Mouse (Mus musculus) G1E (cell line): ENCODE results near the gene Mtx1. TPM values are rescaled to one million over a fixed set of nuclear protein-coding genes. Genes with fewer than 3 reads are reported as not detected.
A peak's percentile ranks its signal among the peaks of the same experiment; 100 is the strongest.

Experiments
- ATAC-seq: 2 replicates; pipeline ENCODE4 v1.8.0; 2016; ENCODE audit warnings: mild to moderate bottlenecking; ENCODE audit not compliant: insufficient number of reproducible peaks, poor library complexity, low FRiP score, severe bottlenecking; ENCODE audit errors: extremely low read depth
- DNase-seq: peaks from one replicate; pipeline ENCODE4 v3.0.0; 2012; ENCODE audit warnings: low spot score
- H3K27me3 ChIP-seq: 2 replicates; pipeline ENCODE4 v1.6.1; 2012; ENCODE audit warnings: mild to moderate bottlenecking, low read length, inconsistent platforms; ENCODE audit not compliant: insufficient read depth
- H3K36me3 ChIP-seq: replicated peaks from 2 replicates; pipeline ENCODE3; 2012; ENCODE audit warnings: mild to moderate bottlenecking, inconsistent platforms
- H3K4me1 ChIP-seq: 2 replicates; pipeline ENCODE4 v1.6.1; 2012; ENCODE audit warnings: low read depth, low read length, inconsistent platforms, mixed read lengths; ENCODE audit not compliant: insufficient read depth
- H3K4me3 ChIP-seq: 2 replicates; pipeline ENCODE4 v1.5.1; 2012; ENCODE audit warnings: low read depth, mild to moderate bottlenecking, inconsistent platforms, low read length, moderate library complexity, mixed read lengths
- H3K9me3 ChIP-seq: replicated peaks from 2 replicates; pipeline ENCODE4 v1.6.1; 2012; ENCODE audit warnings: inconsistent platforms
- CTCF ChIP-seq: IDR thresholded peaks from 2 replicates; pipeline ENCODE4 v1.5.1; 2012; ENCODE audit warnings: low read depth, low read length, inconsistent platforms, mixed read lengths
- GATA1 ChIP-seq: IDR thresholded peaks from 2 replicates; pipeline ENCODE4 v1.6.1; 2012; ENCODE audit warnings: borderline replicate concordance, low read length, inconsistent platforms, mixed read lengths
- GATA2 ChIP-seq: IDR thresholded peaks from 2 replicates; pipeline ENCODE4 v1.6.1; 2012; ENCODE audit warnings: low read depth, low read length, inconsistent platforms, borderline replicate concordance
- POLR2AphosphoS5 ChIP-seq: IDR thresholded peaks from 2 replicates; pipeline ENCODE4 v1.6.1; 2012; ENCODE audit warnings: low read depth, low read length, inconsistent platforms; ENCODE audit not compliant: insufficient replicate concordance
- TAL1 ChIP-seq: conservative IDR thresholded peaks from 2 replicates; pipeline ENCODE4 v1.6.1; 2012; ENCODE audit warnings: low read depth, low read length, inconsistent platforms, mixed read lengths
- polyA plus RNA-seq: library from polyadenylated mRNA; stranded (reverse); fragments of >175 nt; gene quantifications from 2 replicates; pipeline ENCODE4 v1.2.3, GENCODE M21; 2012
- total RNA-seq, 2 experiments: library from RNA; stranded (forward) in 1 of 2; stranded (reverse) in 1 of 2; fragments of 200-1000 nt in 1 of 2; fragments of >200 nt in 1 of 2; fragmentation: Nextera tagmentation in 1 of 2; gene quantifications; 2 replicates each; pipeline ENCODE4 v1.2.3; 2014 to 2017

Gene Mtx1
- 42.6 and 54.5 TPM in 2 replicates for total RNA-seq (2014; fragmentation: Nextera tagmentation)
- 82.5 and 100 TPM in 2 replicates for total RNA-seq (2017)
- polyA plus RNA-seq = 311 and 404 TPM in 2 replicates

GRCm38 (mm10) chr3:89226900-89227299, at the start of gene Mtx1:
TSS of gene Mtx1 (minus strand) at chr3:89227088.
- Histone ChIP-seq H3K4me3 (peak within 1 kb of the TSS; percentile 65; the same call in 1 of the 2 replicates), H3K27me3 (peaks cover 85% of the 10 kb centered on the region), H3K9me3 (no peaks in the 10 kb centered on the region), H3K36me3 (no peaks in the 10 kb centered on the region), H3K4me1 (peaks cover 30% of the 10 kb centered on the region)
- ATAC-seq (no peak), DNase-seq (no peak)
- no peak for TF ChIP-seq TAL1

GRCm38 (mm10) chr3:89276061-89276460, 49.2 kb upstream of the Mtx1 start:
- no peak for ATAC-seq
- Histone ChIP-seq H3K4me1 (peaks cover 3% of the 10 kb centered on the region; the same call in 1 of the 2 replicates), H3K27me3 (peaks cover 58% of the 10 kb centered on the region), H3K4me3 (no peak overlapping the region), H3K36me3 (no peaks in the 10 kb centered on the region), H3K9me3 (no peaks in the 10 kb centered on the region)
- no peak for TF ChIP-seq TAL1
- DNase-seq = no peak

DNA sequence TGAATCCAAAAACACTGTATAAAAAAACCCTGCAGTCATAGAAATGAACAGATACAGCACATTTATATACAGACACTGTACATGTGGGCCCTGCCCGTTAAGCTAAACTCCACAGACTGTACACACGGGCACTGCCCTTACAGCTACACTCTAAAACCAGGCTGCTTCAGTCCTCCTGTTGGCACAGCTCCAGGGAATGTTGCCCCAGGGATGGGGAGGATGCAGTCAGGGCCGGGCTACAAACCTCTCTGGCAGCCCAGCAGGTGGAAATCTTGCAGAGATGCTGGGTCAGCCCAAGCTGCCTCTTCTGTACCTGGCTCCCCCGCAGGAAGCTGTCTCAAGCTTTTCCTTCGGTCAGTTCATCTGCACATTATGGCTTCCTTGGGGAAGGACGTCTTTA, 44.9 kb upstream of the Mtx1 start:
- Histone ChIP-seq H3K36me3 (peaks cover 12% of the 10 kb centered on the region), H3K4me3 (no peak overlapping the region), H3K27me3 (peaks cover 25% of the 10 kb centered on the region), H3K9me3 (no peaks in the 10 kb centered on the region), H3K4me1 (peaks cover 3% of the 10 kb centered on the region; the same call in 1 of the 2 replicates)
- TF ChIP-seq POLR2AphosphoS5 (no peak), CTCF (no peak), TAL1 (no peak), GATA1 (no peak)
- no peak for DNase-seq
- ATAC-seq = no peak

GRCm38 (mm10) chr3:89270891-89271290, 44.0 kb upstream of the Mtx1 start:
- peaks cover 6% of the 10 kb centered on the region for H3K4me1 ChIP-seq
- ATAC-seq (no peak), DNase-seq (no peak)
- peaks cover 27% of the 10 kb centered on the region for H3K27me3 ChIP-seq
- H3K36me3 ChIP-seq = peaks cover 12% of the 10 kb centered on the region
- no peak overlapping the region for H3K4me3 ChIP-seq
- TF ChIP-seq GATA1 (no peak), CTCF (no peak), POLR2AphosphoS5 (no peak), GATA2 (no peak), TAL1 (no peak)
- H3K9me3 ChIP-seq = no peaks in the 10 kb centered on the region

- Histone ChIP-seq H3K9me3 (no peaks in the 10 kb centered on the region), H3K27me3 (peaks cover 31% of the 10 kb centered on the region), H3K4me3 (no peak within 1 kb of the TSS), H3K36me3 (peaks cover 12% of the 10 kb centered on the region), H3K4me1 (peaks cover 6% of the 10 kb centered on the region)
- DNase-seq (no peak), ATAC-seq (no peak)
- TF ChIP-seq CTCF (no peak), POLR2AphosphoS5 (no peak), TAL1 (no peak), GATA2 (no peak), GATA1 (no peak)
Observed at GRCm38 (mm10) chr3:89270051-89270755, 43.3 kb upstream of the Mtx1 start, which contains the start of gene Slc50a1. TSS of gene Slc50a1 (minus strand) at chr3:89270570.

DNA sequence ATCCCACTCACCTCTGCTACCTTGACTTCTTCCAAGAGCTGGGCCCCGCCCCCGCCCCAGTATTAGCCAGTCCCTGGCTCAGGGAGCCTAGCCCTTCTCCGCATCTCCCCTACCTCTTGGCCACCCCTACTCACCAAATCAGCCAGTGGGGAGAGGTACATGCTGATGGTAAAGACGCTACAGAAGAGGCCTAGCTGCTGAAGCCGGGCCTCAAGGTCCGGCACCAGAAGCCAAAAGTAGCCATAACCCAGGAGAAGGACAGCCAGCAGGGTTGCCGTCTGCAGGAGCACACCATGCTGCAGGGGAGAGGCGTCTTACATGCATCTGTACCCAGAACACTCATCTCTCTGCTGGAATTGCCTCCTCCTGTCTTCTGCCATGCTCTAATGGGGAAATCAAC, 42.0 kb upstream of the Mtx1 start:
- DNase-seq (no peak), ATAC-seq (no peak)
- TF ChIP-seq TAL1 = no peak
- TF ChIP-seq CTCF = no peak
- no peak for TF ChIP-seq GATA1
- no peak for TF ChIP-seq GATA2
- H3K27me3 ChIP-seq = peaks cover 36% of the 10 kb centered on the region
- H3K4me3 ChIP-seq = no peak overlapping the region
- no peaks in the 10 kb centered on the region for H3K9me3 ChIP-seq
- peaks cover 12% of the 10 kb centered on the region for H3K36me3 ChIP-seq
- peaks cover 6% of the 10 kb centered on the region for H3K4me1 ChIP-seq
